Comparison of ENCODE assay signal across 8 mouse cellular contexts in the genomic region with DNA sequence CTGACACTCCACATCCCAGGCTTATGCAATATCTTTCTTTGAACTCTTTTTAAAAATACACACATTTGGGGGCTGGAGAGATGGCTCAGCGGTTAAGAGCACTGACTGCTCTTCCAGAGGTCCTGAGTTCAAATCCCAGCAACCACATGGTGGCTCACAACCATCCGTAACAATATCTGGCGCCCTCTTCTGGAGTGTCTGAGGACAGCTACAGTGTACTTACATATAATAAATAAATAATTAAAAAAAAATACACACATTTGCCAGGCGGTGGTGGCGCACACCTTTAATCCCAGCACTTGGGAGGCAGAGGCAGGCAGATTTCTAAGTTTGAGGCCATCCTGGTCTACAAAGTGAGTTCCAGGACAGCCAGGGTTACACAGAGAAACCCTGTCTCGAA. TPM values are rescaled to one million over a fixed set of nuclear protein-coding genes. Genes with fewer than 3 reads are reported as not detected.
DNase-seq lines count a peak whose midpoint lies in the region; TF ChIP-seq lines count a peak whose summit lies in the region.
"Not testable (repeated sequence)": the region's sequence is repeated elsewhere in the genome, so short reads cannot be mapped to it uniquely, and the experiment has no call there.

No protein-coding gene starts in this region.

- H3K4me1 ChIP-seq in thymus, adult 2 months (replicated peaks; ENCODE audit: control insufficient read depth, insufficient read depth, low read length) = not testable (repeated sequence)

- not testable (repeated sequence) for H3K27me3 ChIP-seq in thymus, adult 2 months (ENCODE audit: control insufficient read depth, insufficient read depth, low read length)

- not testable (repeated sequence) for H3K36me3 ChIP-seq in thymus, adult 2 months (ENCODE audit: control insufficient read depth, insufficient read depth, low read length)

- not testable (repeated sequence) for H3K27ac ChIP-seq in left cerebral cortex, adult 2 months; thymus, adult 2 months (ENCODE audit: control insufficient read depth, insufficient read depth, low read length)

- not testable (repeated sequence) for H3K4me3 ChIP-seq in left cerebral cortex, adult 2 months; thymus, adult 2 months (ENCODE audit: control insufficient read depth, insufficient read depth, low read length)

- intact Hi-C loops in left cerebral cortex, adult 2 months (cut with DNase I) = not testable (repeated sequence)

- not testable (repeated sequence) for TF ChIP-seq POLR2A in thymus, adult 2 months (IDR thresholded peaks at IDR 0.05; ENCODE audit: control insufficient read depth, extremely low read depth, insufficient read depth, low read length, poor library complexity)

- TF ChIP-seq CTCF in left cerebral cortex, adult 2 months (IDR thresholded peaks at IDR 0.05) = peak; percentile 40
- TF ChIP-seq CTCF in thymus, adult 2 months (IDR thresholded peaks at IDR 0.05; ENCODE audit: borderline replicate concordance, control insufficient read depth, extremely low read depth, insufficient read depth, low read length, poor library complexity) = not testable (repeated sequence)

- 95% methylated on average over 6 of the region's 6 CpGs for WGBS in thymus, adult 2 months

- peak; percentile 4 for DNase-seq in T-cell, adult 2 months (ENCODE audit: low spot score)
- DNase-seq in gastrocnemius, postnatal 10 days = peak; percentile 11
- DNase-seq in kidney, adult 18-20 months = peak; percentile 24
- peak; percentile 46 for DNase-seq in kidney, postnatal 10 days
- DNase-seq in left cerebral cortex, adult 2 months (ENCODE audit: extremely low spot score in 1 of 2, low spot score in 2 of 2) = not testable (repeated sequence)
- DNase-seq in lung, postnatal 25 days (ENCODE audit: low spot score) = peak; percentile 12
- DNase-seq in thymus, adult 2 months = peak; percentile 8
- DNase-seq in urinary bladder, postnatal 14 days (ENCODE audit: low spot score) = peak; percentile 12

RNA-seq across cellular contexts. Expression of a gene that starts 44.9 kb away (rescaled TPM):
- 10 to 100 TPM; 27.1 to 31.3 TPM for total RNA-seq in gastrocnemius, postnatal 10 days (2021)
- total RNA-seq in left cerebral cortex, adult 2 months (2021) = 10 to 100 TPM; 35.1 to 36.5 TPM
- polyA plus RNA-seq in thymus, adult 2 months (2012; rRNA removed) = 98.7 and 107 TPM in 2 replicates
